Mouse (Mus musculus) heart, adult 11 months (tissue): ENCODE measurements at regions not wholly inside any gene's neighbourhood (a gene's known extent, or its start where the extent isn't known, plus 50 kb on each side); places are given as distances from the start of the nearest gene placed in this dataset.

Source experiments
- DNase-seq: peaks from one replicate; pipeline ENCODE4 v3.0.0; 2022

- peak; percentile 35 for DNase-seq
These were observed 100.7 kb downstream of the H2al2a start for GRCm38 (mm10) chr2:17896036-17896435.

DNA sequence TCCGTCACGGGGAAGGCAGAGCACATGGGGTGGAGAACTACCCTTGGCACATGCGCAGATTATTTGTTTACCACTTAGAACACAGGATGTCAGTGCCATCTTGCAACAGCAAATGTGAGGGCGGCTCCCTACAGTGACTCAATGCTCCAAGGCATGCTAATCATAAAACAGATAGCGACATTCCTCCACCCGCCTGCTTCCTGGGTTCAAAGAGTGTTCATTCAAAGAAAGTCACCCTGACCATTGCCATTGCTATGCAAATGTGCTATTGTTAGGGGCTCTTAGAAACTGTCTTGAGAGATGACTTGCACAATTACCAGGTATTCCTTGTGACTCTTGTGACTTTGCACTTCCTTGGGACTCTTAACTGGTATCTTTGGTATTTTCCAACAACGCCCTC, 104.1 kb downstream of the H2al2a start:
- peak; percentile 54 for DNase-seq

GRCm38 (mm10) chr2:17887699-17888098, 109.1 kb downstream of the H2al2a start:
- peak; percentile 78 for DNase-seq

GRCm38 (mm10) chr2:17882389-17882788, 114.4 kb downstream of the H2al2a start:
- peak; percentile 78 for DNase-seq

GRCm38 (mm10) chr2:17880800-17881717, 115.7 kb downstream of the H2al2a start:
- peak; percentile 85 for DNase-seq

- peak; percentile 55 for DNase-seq
These were observed 118.9 kb downstream of the H2al2a start for GRCm38 (mm10) chr2:17877901-17878300.

DNA sequence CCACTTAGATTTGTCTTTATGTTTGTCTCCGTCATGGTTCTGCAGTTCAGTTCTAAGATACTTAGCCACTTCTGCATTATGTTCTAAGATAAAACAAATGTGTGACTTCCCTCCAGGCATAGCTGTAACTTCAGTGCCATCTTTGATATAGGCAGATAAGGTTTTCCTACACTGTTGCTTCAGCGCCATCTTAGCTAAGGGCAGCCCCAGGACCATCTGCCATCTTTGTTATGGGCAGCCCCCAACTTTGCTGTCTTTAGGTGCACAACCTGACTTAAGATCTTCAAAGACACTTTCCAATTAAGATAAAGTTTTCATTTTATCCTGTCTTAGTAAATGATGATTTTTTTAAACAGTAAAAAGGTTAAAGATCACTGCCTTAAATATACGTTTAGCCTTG, 119.8 kb downstream of the H2al2a start:
- no peak for DNase-seq

DNA sequence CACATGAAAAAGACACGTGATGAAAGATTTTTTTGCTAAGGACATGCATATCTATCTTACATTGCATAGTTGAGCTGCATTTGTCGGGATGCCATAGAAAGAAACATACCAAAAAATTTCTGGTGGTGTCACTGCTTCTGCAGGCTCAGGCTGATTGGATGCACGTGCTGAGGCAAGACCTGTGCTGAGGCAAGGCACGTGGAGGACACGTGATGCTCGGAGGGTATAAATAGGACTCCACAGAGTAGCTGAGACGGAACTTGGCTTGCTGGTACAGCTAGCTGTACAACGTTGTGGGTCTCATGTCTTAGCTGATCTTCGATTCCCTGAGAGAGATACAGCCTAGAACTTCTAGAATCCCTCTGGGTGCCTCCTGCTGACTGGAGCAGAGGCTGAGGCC, 120.6 kb downstream of the H2al2a start:
- DNase-seq: no peak

- DNase-seq: peak; percentile 57
These were observed 126.2 kb downstream of the H2al2a start for GRCm38 (mm10) chr2:17870562-17870961.

DNA sequence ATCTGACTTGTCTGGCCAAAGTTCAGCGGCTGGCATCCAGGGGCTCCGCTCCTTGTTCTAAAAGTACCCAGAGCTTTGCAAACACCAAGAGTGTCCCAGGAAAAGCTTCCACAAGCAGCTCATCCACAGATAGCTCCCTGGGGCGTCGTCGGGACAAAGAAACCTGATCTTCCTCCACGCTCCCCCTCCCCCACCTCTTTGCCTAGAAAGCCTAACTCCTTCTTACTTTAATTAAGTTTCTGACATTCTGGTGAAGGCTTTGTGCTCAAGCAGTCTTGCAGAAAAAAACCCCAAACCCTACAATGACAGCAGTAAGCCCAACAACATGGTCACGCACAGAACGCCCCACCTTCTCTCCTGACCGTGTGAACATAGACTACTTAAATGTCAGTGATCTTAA, 128.6 kb downstream of the H2al2a start:
- DNase-seq: peak; percentile 61

- DNase-seq: no peak
These were observed 129.4 kb downstream of the H2al2a start for GRCm38 (mm10) chr2:17867341-17867740.

- peak; percentile 70 for DNase-seq
These were observed 130.7 kb upstream of the Nebl start for GRCm38 (mm10) chr2:17861765-17862495.

GRCm38 (mm10) chr2:17860922-17861559, 129.8 kb upstream of the Nebl start:
- DNase-seq: no peak

DNA sequence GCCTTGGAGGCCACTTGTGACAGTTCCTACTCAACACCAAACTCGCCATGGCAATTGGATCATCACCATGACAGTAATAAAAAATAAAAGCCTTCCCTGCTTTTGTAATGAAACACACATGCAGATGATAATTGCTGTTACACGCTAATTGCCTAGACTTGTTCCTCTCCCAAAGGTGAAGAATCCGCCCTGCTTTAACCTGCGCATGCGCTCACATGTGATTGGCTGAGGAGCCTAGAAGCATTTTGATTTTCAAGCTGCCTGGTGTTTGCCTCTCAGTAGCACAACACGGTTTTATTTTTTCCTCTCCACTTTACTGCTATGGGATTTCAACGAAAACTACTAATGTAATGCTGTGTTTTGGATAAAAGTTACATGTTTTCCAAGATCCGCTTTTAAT, 128.0 kb upstream of the Nebl start:
- peak; percentile 22 for DNase-seq

- DNase-seq: peak; percentile 87
These were observed 127.1 kb upstream of the Nebl start for GRCm38 (mm10) chr2:17858326-17858725.

DNA sequence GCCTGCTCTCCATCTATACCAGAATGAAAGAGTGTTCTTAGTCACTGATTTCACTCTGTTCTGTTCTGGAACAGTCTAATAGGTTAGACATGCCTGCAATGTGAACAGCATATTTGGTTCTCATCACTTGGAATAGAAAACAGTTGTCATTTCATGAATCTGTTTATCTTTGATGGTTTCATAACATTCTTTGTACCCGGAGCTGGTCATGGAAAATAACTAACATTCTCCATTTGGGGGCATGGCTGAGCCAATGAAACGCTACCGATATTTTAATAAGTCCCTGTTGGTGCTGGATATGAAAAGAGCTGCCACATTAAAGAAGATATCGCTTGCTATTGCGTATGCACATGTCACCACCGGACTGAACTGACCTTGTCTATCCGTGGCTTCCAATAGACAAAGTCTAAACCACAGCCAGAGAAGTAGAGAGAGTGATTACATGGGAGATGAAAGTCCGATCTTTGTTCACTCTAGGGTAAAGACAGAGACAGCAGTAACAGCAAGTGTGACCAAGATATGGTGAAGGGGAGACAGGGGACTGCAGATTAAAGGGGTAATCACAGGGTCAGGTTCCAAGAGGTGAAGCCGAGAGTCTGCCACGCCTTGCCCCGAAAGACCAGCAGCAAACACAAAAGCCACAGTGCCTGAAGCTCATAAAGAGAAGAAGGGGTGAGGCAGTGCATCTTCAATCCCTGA, 124.5 kb upstream of the Nebl start:
- peak; percentile 76 for DNase-seq

GRCm38 (mm10) chr2:17854088-17854487, 122.8 kb upstream of the Nebl start:
- no peak for DNase-seq

DNA sequence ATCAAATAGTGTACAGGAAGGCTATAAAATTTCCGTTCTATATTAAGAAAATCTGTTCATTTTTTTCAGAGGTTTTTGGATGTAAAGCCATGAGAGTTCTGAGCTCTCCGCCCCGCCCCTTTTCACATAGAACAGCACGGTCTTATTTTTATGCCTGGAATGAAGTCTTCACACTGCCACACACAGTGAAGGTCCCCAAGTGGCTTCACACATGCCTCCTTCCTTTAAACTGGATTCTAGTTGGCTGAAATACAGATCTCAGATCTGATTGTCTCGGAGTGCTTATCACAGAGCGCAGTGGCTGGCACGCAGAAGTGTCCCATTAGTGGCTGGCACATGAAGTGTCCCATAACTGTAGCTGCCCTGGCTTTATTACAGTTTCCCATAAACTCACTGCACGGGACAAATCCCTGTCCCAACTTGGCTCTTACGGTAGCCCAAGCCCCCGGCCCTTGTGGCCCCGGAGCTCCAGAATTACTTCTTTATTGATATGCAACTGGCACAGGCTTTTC, 122.3 kb upstream of the Nebl start:
- DNase-seq: peak; percentile 87

DNA sequence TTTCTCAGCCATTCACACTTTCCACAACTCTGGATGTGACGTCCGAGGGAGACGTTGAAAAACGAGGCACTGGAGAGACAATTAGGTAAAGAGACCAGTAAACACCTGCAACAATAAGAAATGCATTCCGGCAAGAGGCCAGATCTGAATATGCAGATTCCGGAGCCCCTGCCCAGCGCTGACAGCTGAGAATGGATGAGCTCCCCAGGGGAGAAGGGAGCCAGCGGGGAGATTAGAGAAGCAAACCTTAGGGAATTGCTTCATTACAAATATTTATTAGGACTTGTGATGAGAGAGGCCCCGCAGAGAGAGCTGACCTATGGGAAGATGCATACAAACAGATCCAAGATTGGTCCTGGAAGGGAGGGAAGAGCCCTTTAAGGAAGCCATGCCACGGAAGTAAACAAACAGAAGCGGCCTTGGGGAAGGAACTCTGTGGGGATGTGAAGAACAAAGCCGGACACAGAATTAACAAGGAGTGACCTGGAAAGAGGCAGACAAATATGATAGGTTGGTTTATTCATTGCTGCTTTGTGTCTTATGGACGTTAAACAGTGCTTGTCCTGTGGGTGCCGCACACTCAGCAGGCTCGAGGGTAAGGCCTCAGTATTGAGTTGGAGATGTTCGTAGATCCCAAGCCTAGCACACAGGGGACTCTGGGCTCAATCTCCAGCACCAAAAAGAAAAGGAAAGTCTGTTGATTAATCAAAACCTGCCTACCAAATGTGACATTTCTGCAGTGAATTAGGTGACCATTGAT, 121.7 kb upstream of the Nebl start:
- peak; percentile 86 for DNase-seq

GRCm38 (mm10) chr2:17850741-17851140, 119.5 kb upstream of the Nebl start:
- peak; percentile 54 for DNase-seq

DNA sequence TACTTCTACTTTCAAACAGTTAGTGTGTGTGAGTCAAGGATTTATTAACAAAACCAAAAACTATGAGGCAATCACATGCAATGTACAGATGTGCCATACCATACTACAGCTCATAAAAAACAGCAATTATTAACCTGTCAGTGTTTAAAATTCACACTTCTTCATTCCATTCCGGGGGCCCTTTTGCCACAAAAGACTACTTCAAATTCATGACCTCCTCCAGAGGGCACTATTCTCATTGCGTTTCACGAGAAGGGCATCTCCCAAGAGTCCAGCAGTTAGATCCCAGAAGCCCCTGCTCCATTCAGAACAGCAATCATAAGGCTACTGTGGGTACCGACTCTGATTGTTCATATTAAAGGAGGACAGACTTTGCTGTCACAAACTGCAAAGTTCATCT, 118.0 kb upstream of the Nebl start:
- peak; percentile 66 for DNase-seq
